Mouse (Mus musculus) embryonic facial prominence, embryonic 10.5 days (tissue): ENCODE measurements around the gene Zkscan8. TPM values are rescaled to one million over a fixed set of nuclear protein-coding genes. Genes with fewer than 3 reads are reported as not detected.
A peak's percentile ranks its signal among the peaks of the same experiment; 100 is the strongest.
"Not testable (repeated sequence)": the region's sequence is repeated elsewhere in the genome, so short reads cannot be mapped to it uniquely, and the experiment has no call there.

ENCODE experiments used
- DNase-seq: peaks from one replicate; pipeline ENCODE4 v3.0.0-alpha.2; 2017; ENCODE audit warnings: low spot score
- H3K27ac ChIP-seq: fragments of 300-500 bp; sonication (generic); replicated peaks from 2 replicates; pipeline ENCODE4 v1.5.1; 2016; ENCODE audit warnings: mild to moderate bottlenecking
- H3K27me3 ChIP-seq: fragments of 300-500 bp; sonication (generic); replicated peaks from 2 replicates; pipeline ENCODE4 v1.6.1; 2016; ENCODE audit warnings: low read depth, mild to moderate bottlenecking; ENCODE audit not compliant: poor library complexity, severe bottlenecking
- H3K36me3 ChIP-seq: fragments of 300-500 bp; sonication (generic); replicated peaks from 2 replicates; pipeline ENCODE4 v1.6.1; 2016; ENCODE audit warnings: mild to moderate bottlenecking, moderate library complexity
- H3K4me1 ChIP-seq: fragments of 300-500 bp; sonication (generic); 2 replicates; pipeline ENCODE4 v1.6.1; 2016
- H3K4me3 ChIP-seq: fragments of 300-500 bp; sonication (generic); 2 replicates; pipeline ENCODE4 v1.5.1; 2016; ENCODE audit warnings: mild to moderate bottlenecking, moderate library complexity
- H3K9me3 ChIP-seq: fragments of 300-500 bp; sonication (generic); 2 replicates; pipeline ENCODE4 v1.6.1; 2016; ENCODE audit warnings: mild to moderate bottlenecking
- WGBS: fragments of 180-500 bp; shearing (Covaris S2); methylation state at CpG from one replicate; pipeline ENCODE4 v1.1.7; 2016; 5-methylcytosine and 5-hydroxymethylcytosine counted together
- polyA plus RNA-seq: library from polyadenylated mRNA; unstranded; fragments of >200 nt; fragmentation: Nextera tagmentation; extraction: Ambion mirVana; gene quantifications from 2 replicates; pipeline ENCODE4 v1.2.1, GENCODE M21; 2016

Zkscan8 gene
- 7.6 and 7.8 TPM in 2 replicates for polyA plus RNA-seq

GRCm38 (mm10) chr13:21530781-21531201 is at the start of gene Zkscan8:
Gene Zkscan8, minus strand, starts transcription at chr13:21531120.
- Histone ChIP-seq H3K27me3 (no peaks in the 10 kb centered on the region), H3K9me3 (no peaks in the 10 kb centered on the region), H3K27ac (peak within 1 kb of the TSS; percentile 100), H3K4me1 (peaks cover 10% of the 10 kb centered on the region; the same call in 1 of the 2 replicates), H3K4me3 (peak within 1 kb of the TSS; percentile 90), H3K36me3 (peaks cover 12% of the 10 kb centered on the region)
- DNase-seq, result peak; percentile 91
- under 1% methylated on average over 39 of the region's 39 CpGs for WGBS

GRCm38 (mm10) chr13:21559793-21560192 is 28.9 kb upstream of the Zkscan8 start, which contains the start of gene Olfr1535:
Gene Olfr1535, minus strand, starts transcription at chr13:21559893.
- H3K27me3 ChIP-seq, result no peaks in the 10 kb centered on the region
- WGBS, result 49% methylated on average over 1 of the region's 1 CpGs
- H3K36me3 ChIP-seq, result no peaks in the 10 kb centered on the region
- H3K27ac ChIP-seq, result no peak within 1 kb of the TSS
- no peaks in the 10 kb centered on the region for H3K9me3 ChIP-seq
- no peaks in the 10 kb centered on the region for H3K4me1 ChIP-seq
- DNase-seq, result no peak
- H3K4me3 ChIP-seq, result no peak within 1 kb of the TSS

- no peak overlapping the region for H3K4me3 ChIP-seq
- H3K4me1 ChIP-seq, result no peaks in the 10 kb centered on the region
- no peak for DNase-seq
- no peak overlapping the region for H3K27ac ChIP-seq
- 71% methylated on average over 3 of the region's 3 CpGs for WGBS
- no peaks in the 10 kb centered on the region for H3K36me3 ChIP-seq
- no peaks in the 10 kb centered on the region for H3K27me3 ChIP-seq
- no peaks in the 10 kb centered on the region for H3K9me3 ChIP-seq
These were observed 19.6 kb upstream of the Zkscan8 start for GRCm38 (mm10) chr13:21550416-21551110.

GRCm38 (mm10) chr13:21549487-21549886 is 18.6 kb upstream of the Zkscan8 start:
- 93% methylated on average over 3 of the region's 3 CpGs for WGBS
- no peaks in the 10 kb centered on the region for H3K27me3 ChIP-seq
- H3K4me3 ChIP-seq, result no peak overlapping the region
- H3K9me3 ChIP-seq, result no peaks in the 10 kb centered on the region
- H3K4me1 ChIP-seq, result no peaks in the 10 kb centered on the region
- DNase-seq, result no peak
- no peaks in the 10 kb centered on the region for H3K36me3 ChIP-seq
- no peak overlapping the region for H3K27ac ChIP-seq

- no peaks in the 10 kb centered on the region for H3K36me3 ChIP-seq
- H3K27ac ChIP-seq, result no peak within 1 kb of the TSS
- no peak within 1 kb of the TSS for H3K4me3 ChIP-seq
- H3K4me1 ChIP-seq, result no peaks in the 10 kb centered on the region
- H3K9me3 ChIP-seq, result no peaks in the 10 kb centered on the region
- no peaks in the 10 kb centered on the region for H3K27me3 ChIP-seq
- no peak for DNase-seq
- 80% methylated on average over 1 of the region's 1 CpGs for WGBS
These were observed 11.8 kb upstream of the Zkscan8 start, which contains the start of gene Olfr1366 for GRCm38 (mm10) chr13:21542708-21543107. Gene Olfr1366, minus strand, starts transcription at chr13:21542808.

GRCm38 (mm10) chr13:21530136-21530535 is 784 bp downstream of the Zkscan8 start:
- no peak for DNase-seq
- H3K9me3 ChIP-seq, result no peaks in the 10 kb centered on the region
- WGBS, result 53% methylated on average over 7 of the region's 7 CpGs
- peak overlapping the region; percentile 90 for H3K4me3 ChIP-seq
- H3K27me3 ChIP-seq, result no peaks in the 10 kb centered on the region
- H3K4me1 ChIP-seq, result peaks cover 10% of the 10 kb centered on the region; the same call in 1 of the 2 replicates
- peaks cover 19% of the 10 kb centered on the region for H3K36me3 ChIP-seq
- peak overlapping the region; percentile 100 for H3K27ac ChIP-seq

GRCm38 (mm10) chr13:21506221-21506649 is 24.7 kb downstream of the Zkscan8 start:
- H3K4me3 ChIP-seq, result peak overlapping the region; percentile 71
- peak overlapping the region; percentile 91 for H3K27ac ChIP-seq
- DNase-seq, result peak; percentile 91
- WGBS, result under 1% methylated on average over 21 of the region's 21 CpGs
- no peaks in the 10 kb centered on the region for H3K36me3 ChIP-seq
- H3K9me3 ChIP-seq, result no peaks in the 10 kb centered on the region
- peaks cover 4% of the 10 kb centered on the region; the same call in 1 of the 2 replicates for H3K4me1 ChIP-seq
- H3K27me3 ChIP-seq, result no peaks in the 10 kb centered on the region

GRCm38 (mm10) chr13:21502296-21502695 is 28.6 kb downstream of the Zkscan8 start:
- H3K27me3 ChIP-seq, result no peaks in the 10 kb centered on the region
- WGBS, result 91% methylated on average over 5 of the region's 5 CpGs
- H3K36me3 ChIP-seq, result no peaks in the 10 kb centered on the region
- H3K9me3 ChIP-seq, result no peaks in the 10 kb centered on the region
- DNase-seq, result no peak
- peaks cover 4% of the 10 kb centered on the region; the same call in 1 of the 2 replicates for H3K4me1 ChIP-seq
- no peak overlapping the region for H3K4me3 ChIP-seq
- H3K27ac ChIP-seq, result no peak overlapping the region

GRCm38 (mm10) chr13:21501182-21501581 is 29.7 kb downstream of the Zkscan8 start, which contains the start of gene Gm11273:
Gene Gm11273, minus strand, starts transcription at chr13:21501418.
- H3K27ac ChIP-seq, H3K4me3 ChIP-seq, H3K9me3 ChIP-seq, H3K36me3 ChIP-seq, H3K27me3 ChIP-seq, H3K4me1 ChIP-seq, DNase-seq: not testable (repeated sequence)
- 93% methylated on average over 17 of the region's 17 CpGs for WGBS

GRCm38 (mm10) chr13:21495080-21495479 is 35.8 kb downstream of the Zkscan8 start, which contains the start of gene AK157302:
Gene AK157302, plus strand, starts transcription at chr13:21495223.
- Histone ChIP-seq H3K4me3 (no peak within 1 kb of the TSS), H3K9me3 (no peaks in the 10 kb centered on the region), H3K4me1 (no peaks in the 10 kb centered on the region), H3K36me3 (no peaks in the 10 kb centered on the region), H3K27ac (no peak within 1 kb of the TSS), H3K27me3 (no peaks in the 10 kb centered on the region)
- no peak for DNase-seq
- WGBS, result 94% methylated on average over 21 of the region's 21 CpGs

- no peak overlapping the region for H3K4me3 ChIP-seq
- H3K27ac ChIP-seq, result no peak overlapping the region
- no peak for DNase-seq
- H3K4me1 ChIP-seq, result no peaks in the 10 kb centered on the region
- 94% methylated on average over 5 of the region's 5 CpGs for WGBS
- no peaks in the 10 kb centered on the region for H3K27me3 ChIP-seq
- no peaks in the 10 kb centered on the region for H3K36me3 ChIP-seq
- no peaks in the 10 kb centered on the region for H3K9me3 ChIP-seq
These were observed 38.1 kb downstream of the Zkscan8 start for GRCm38 (mm10) chr13:21492847-21493246.

- whole genome bisulfite sequencing, result 90% methylated on average over 1 of the region's 1 CpGs
- no peak for DNase-seq
- Histone ChIP-seq H3K4me3 (no peak overlapping the region), H3K27ac (no peak overlapping the region), H3K9me3 (0 out of 2 replicates have a peak, but pooled peaks cover 4% of the 10 kb centered on the region), H3K4me1 (no peaks in the 10 kb centered on the region), H3K27me3 (no peaks in the 10 kb centered on the region), H3K36me3 (peaks cover 8% of the 10 kb centered on the region; the same call in 1 of the 2 replicates)
These were observed 44.0 kb downstream of the Zkscan8 start for GRCm38 (mm10) chr13:21486881-21487280.
